Mouse (Mus musculus) lung, adult 10 weeks (tissue): Measurements from ENCODE around the gene Atp5g1. TPM values are rescaled to one million over a fixed set of nuclear protein-coding genes. Genes with fewer than 3 reads are reported as not detected.

Experiments
- polyA plus RNA-seq: library from polyadenylated mRNA; stranded (reverse); fragments of 350-450 nt; fragmentation: Illumina TruSeq; extraction: RNeasy Lipid Tissue Mini Kit (QIAGEN cat#74804); gene quantifications from one replicate; pipeline ENCODE4 v1.2.3, GENCODE M21; 2014; ENCODE audit warnings: low read depth, low replicate concordance; ENCODE audit not compliant: insufficient read depth

Atp5g1 gene
- polyA plus RNA-seq = 235 TPM

GRCm38 (mm10) chr11:96075509-96076220 lies at the start of gene Atp5g1:
TSS of gene Atp5g1 (minus strand) at chr11:96075670.

GRCm38 (mm10) chr11:96111751-96112150 lies 36.3 kb upstream of the Atp5g1 start, which contains the start of gene Calcoco2:
TSS of gene Calcoco2 (minus strand) at chr11:96111964.

GRCm38 (mm10) chr11:96065215-96065911 lies 10.1 kb downstream of the Atp5g1 start, which contains the start of gene Ube2z:
TSS of gene Ube2z (minus strand) at chr11:96065388.

GRCm38 (mm10) chr11:96034596-96035052 lies 40.8 kb downstream of the Atp5g1 start, which contains the start of gene Snf8:
TSS of gene Snf8 (plus strand) at chr11:96034885.

Other genes with a start within 250 kb of the Atp5g1 start
- 167 TPM for gene Gngt2, start 238.5 kb downstream of the Atp5g1 start, polyA plus RNA-seq
- 35.6 TPM for gene Abi3, start 233.2 kb downstream of the Atp5g1 start, polyA plus RNA-seq
- not detected for gene B4galnt2, start 160.8 kb downstream of the Atp5g1 start, polyA plus RNA-seq
- 0.35 TPM for gene Igf2bp1, start 69.7 kb downstream of the Atp5g1 start, polyA plus RNA-seq
- gene Gip, start 51.1 kb downstream of the Atp5g1 start, polyA plus RNA-seq = not detected
- gene Snf8, start 40.8 kb downstream of the Atp5g1 start, polyA plus RNA-seq = 69.6 TPM
- 35.5 TPM for gene Ube2z, start 10.3 kb downstream of the Atp5g1 start, polyA plus RNA-seq
- gene Calcoco2, start 36.3 kb upstream of the Atp5g1 start, polyA plus RNA-seq = 0.70 TPM
- 1.8 TPM for gene Ttll6, start 58.1 kb upstream of the Atp5g1 start, polyA plus RNA-seq
- not detected for gene Hoxb13, start 118.6 kb upstream of the Atp5g1 start, polyA plus RNA-seq
- gene Hoxb9, start 195.8 kb upstream of the Atp5g1 start, polyA plus RNA-seq = not detected
- 0.17 TPM for gene Hoxb8, start 206.2 kb upstream of the Atp5g1 start, polyA plus RNA-seq
- gene Hoxb7, start 211.0 kb upstream of the Atp5g1 start, polyA plus RNA-seq = 1.9 TPM
- gene Hoxb6, start 216.8 kb upstream of the Atp5g1 start, polyA plus RNA-seq = 6.4 TPM
- 14.2 TPM for gene Hoxb5, start 227.7 kb upstream of the Atp5g1 start, polyA plus RNA-seq
- gene Hoxb4, start 242.6 kb upstream of the Atp5g1 start, polyA plus RNA-seq = 4.7 TPM
- 2.9 TPM for gene Hoxb3, start 247.7 kb upstream of the Atp5g1 start, polyA plus RNA-seq